Mouse (Mus musculus): ENCODE data around the gene Olfr9. TPM values are rescaled to one million over a fixed set of nuclear protein-coding genes. Genes with fewer than 3 reads are reported as not detected.

Olfr9 gene
- total and polyA plus RNA-seq, 3 experiments = not detected

GRCm38 (mm10) chr10:128958340-128958739 is 30.9 kb upstream of the Olfr9 start:
- no peak overlapping the region for H3K4me3 ChIP-seq (replicated peaks in 1 of 3; ENCODE audit: low read depth in 2 of 3, low read length in 2 of 3, poor library complexity in 1 of 3)
- dilution Hi-C loops (cut with MboI; ENCODE audit: extremely low pct_ligation_motif_present, extremely low pct_unique_long_range_greater_than_20kb, low sequenced_read_pairs) = no loop called here
- H3K36me3 ChIP-seq (replicated peaks in 1 of 2; ENCODE audit: control insufficient read depth in 1 of 2, insufficient read depth in 1 of 2, low read length in 1 of 2) = no peaks in the 10 kb centered on the region
- in situ Hi-C loops (cut with MboI; ENCODE audit: low pct_ligation_motif_present, low pct_unique_long_range_greater_than_20kb, low sequenced_read_pairs) = no loop called here
- no peaks in the 10 kb centered on the region for H3K9me3 ChIP-seq (replicated peaks; ENCODE audit: low read length)
- no peaks in the 10 kb centered on the region; the same call in 1 of the 2 replicates for H3K79me2 ChIP-seq (replicated peaks; ENCODE audit: control insufficient read depth, extremely low read depth, insufficient read depth, poor library complexity, severe bottlenecking)
- H3K9ac ChIP-seq (ENCODE audit: insufficient read depth, low read depth) = no peak overlapping the region
- H3K4me1 ChIP-seq (ENCODE audit: control insufficient read depth in 1 of 2, insufficient read depth in 2 of 2) = peaks cover 0 to 13% of the 10 kb centered on the region in 2 experiments; a peak in 2 of 4 replicates
- no peak overlapping the region for H3K4me2 ChIP-seq (ENCODE audit: insufficient read depth, low read depth, poor library complexity, severe bottlenecking)
- H3K27ac ChIP-seq (ENCODE audit: insufficient read depth, low read depth) = no peak overlapping the region
- TF ChIP-seq MAZ (IDR thresholded peaks at IDR 0.05; ENCODE audit: low read depth, low read length) (no peak), E2F4 (IDR thresholded peaks at IDR 0.05; ENCODE audit: insufficient replicate concordance, low read depth, low read length) (no peak), CHD2 (IDR thresholded peaks at IDR 0.05; ENCODE audit: low read length) (no peak), MAX (IDR thresholded peaks at IDR 0.05; ENCODE audit: low read length) (no peak), KAT2A (IDR thresholded peaks at IDR 0.05; ENCODE audit: insufficient replicate concordance, low read length) (no peak), IRF4 (IDR thresholded peaks at IDR 0.05; ENCODE audit: low read depth, low read length) (no peak), RAD21 (IDR thresholded peaks at IDR 0.05; ENCODE audit: low read depth, low read length) (no peak), POLR2AphosphoS2 (IDR thresholded peaks at IDR 0.05; ENCODE audit: low read depth, low read length) (no peak)
- H3K27me3 ChIP-seq (replicated peaks) = peaks cover 2% of the 10 kb centered on the region
- no peak for DNase-seq (ENCODE audit: extremely low read depth)

- no peak overlapping the region for H3K9ac ChIP-seq (ENCODE audit: insufficient read depth, low read depth)
- no peaks in the 10 kb centered on the region for H3K36me3 ChIP-seq (replicated peaks in 1 of 2; ENCODE audit: control insufficient read depth in 1 of 2, insufficient read depth in 1 of 2, low read length in 1 of 2)
- no peak overlapping the region for H3K27ac ChIP-seq (ENCODE audit: insufficient read depth, low read depth)
- dilution Hi-C loops (cut with MboI; ENCODE audit: extremely low pct_ligation_motif_present, extremely low pct_unique_long_range_greater_than_20kb, low sequenced_read_pairs) (no loop called here), in situ Hi-C loops (cut with MboI; ENCODE audit: low pct_ligation_motif_present, low pct_unique_long_range_greater_than_20kb, low sequenced_read_pairs) (no loop called here)
- peaks cover 0 to 13% of the 10 kb centered on the region in 2 experiments; a peak in 2 of 4 replicates for H3K4me1 ChIP-seq (ENCODE audit: control insufficient read depth in 1 of 2, insufficient read depth in 2 of 2)
- H3K4me3 ChIP-seq (replicated peaks in 1 of 3; ENCODE audit: low read depth in 2 of 3, low read length in 2 of 3, poor library complexity in 1 of 3) = no peak overlapping the region
- no peak overlapping the region for H3K4me2 ChIP-seq (ENCODE audit: insufficient read depth, low read depth, poor library complexity, severe bottlenecking)
- DNase-seq (ENCODE audit: extremely low read depth) = no peak
- no peak for TF ChIP-seq POLR2A (IDR thresholded peaks at IDR 0.05; ENCODE audit: low read depth, low read length)
- no peak for TF ChIP-seq TCF12 (IDR thresholded peaks at IDR 0.05; ENCODE audit: low read depth, low read length)
- no peak for TF ChIP-seq USF1 (IDR thresholded peaks at IDR 0.05; ENCODE audit: low read depth, low read length)
- TF ChIP-seq ETS1 (conservative IDR thresholded peaks at IDR 0.05; ENCODE audit: low read depth, low read length) = no peak
- TF ChIP-seq IRF4 (IDR thresholded peaks at IDR 0.05; ENCODE audit: low read depth, low read length) = no peak
- TF ChIP-seq SIN3A (IDR thresholded peaks at IDR 0.05; ENCODE audit: low read length) = no peak
- no peak for TF ChIP-seq JUND (conservative IDR thresholded peaks at IDR 0.05; ENCODE audit: low read depth, low read length)
- TF ChIP-seq MXI1 (IDR thresholded peaks at IDR 0.05; ENCODE audit: low read depth, low read length) = no peak
- TF ChIP-seq HCFC1 (IDR thresholded peaks at IDR 0.05; ENCODE audit: low read depth, low read length) = no peak
- no peak for TF ChIP-seq ZMIZ1 (IDR thresholded peaks at IDR 0.05; ENCODE audit: low read depth, low read length)
- peaks cover 2% of the 10 kb centered on the region for H3K27me3 ChIP-seq (replicated peaks)
- H3K79me2 ChIP-seq (replicated peaks; ENCODE audit: control insufficient read depth, extremely low read depth, insufficient read depth, poor library complexity, severe bottlenecking) = no peaks in the 10 kb centered on the region; the same call in 1 of the 2 replicates
- H3K9me3 ChIP-seq (replicated peaks; ENCODE audit: low read length) = no peaks in the 10 kb centered on the region
Observed at GRCm38 (mm10) chr10:128960142-128960541, 29.1 kb upstream of the Olfr9 start.

All from CH12.LX (cell line).